Mouse (Mus musculus) embryonic facial prominence, embryonic 14.5 days (tissue): ENCODE data around the gene Wasf3. TPM values are rescaled to one million over a fixed set of nuclear protein-coding genes. Genes with fewer than 3 reads are reported as not detected.
A peak's percentile ranks its signal among the peaks of the same experiment; 100 is the strongest.
"Not testable (repeated sequence)": the region's sequence is repeated elsewhere in the genome, so short reads cannot be mapped to it uniquely, and the experiment has no call there.

Experiments used
- ATAC-seq: fragments of 200-750 bp; cut with Nextera tagmentation; 2 replicates; pipeline ENCODE4 v1.8.0; 2017; ENCODE audit warnings: low read depth, moderate number of reproducible peaks, moderate TSS enrichment
- DNase-seq: peaks from one replicate; pipeline ENCODE4 v3.0.0-alpha.2; 2015; ENCODE audit warnings: low spot score
- H3K27ac ChIP-seq: fragments of 300-500 bp; sonication (generic); replicated peaks from 2 replicates; pipeline ENCODE4 v1.5.1; 2014; ENCODE audit warnings: low read depth, mild to moderate bottlenecking, low read length, moderate library complexity
- H3K27me3 ChIP-seq: fragments of 300-500 bp; sonication (generic); replicated peaks from 2 replicates; pipeline ENCODE4 v1.6.1; 2014; ENCODE audit warnings: low read length; ENCODE audit not compliant: control insufficient read depth, insufficient read depth
- H3K36me3 ChIP-seq: fragments of 300-500 bp; sonication (generic); 2 replicates; pipeline ENCODE4 v1.6.1; 2014; ENCODE audit warnings: low read length, mixed read lengths; ENCODE audit not compliant: control insufficient read depth, insufficient read depth
- H3K4me1 ChIP-seq: fragments of 300-500 bp; sonication (generic); 2 replicates; pipeline ENCODE4 v1.6.1; 2014; ENCODE audit warnings: antibody characterized with exemption, low read length; ENCODE audit not compliant: control insufficient read depth, insufficient read depth
- H3K4me2 ChIP-seq: fragments of 300-500 bp; sonication (generic); 2 replicates; pipeline ENCODE4 v1.6.1; 2014; ENCODE audit warnings: low read depth, mild to moderate bottlenecking, low read length, moderate library complexity, mixed read lengths
- H3K4me3 ChIP-seq: fragments of 300-500 bp; sonication (generic); 2 replicates; pipeline ENCODE4 v1.5.1; 2014; ENCODE audit warnings: low read depth, mild to moderate bottlenecking, low read length
- H3K9ac ChIP-seq: fragments of 300-500 bp; sonication (generic); 2 replicates; pipeline ENCODE4 v1.6.1; 2014; ENCODE audit warnings: low read depth, mild to moderate bottlenecking, low read length, moderate library complexity, mixed read lengths
- H3K9me3 ChIP-seq: fragments of 300-500 bp; sonication (generic); 2 replicates; pipeline ENCODE4 v1.6.1; 2016; ENCODE audit warnings: low read length; ENCODE audit not compliant: control insufficient read depth
- WGBS: fragments of 180-500 bp; shearing (Covaris S2); extraction: QIAGEN DNeasy Blood & Tissue Kit; methylation state at CpG from one replicate; pipeline ENCODE4 v1.1.7; 2014; 5-methylcytosine and 5-hydroxymethylcytosine counted together
- polyA plus RNA-seq: library from polyadenylated mRNA; unstranded; fragments of >200 nt; fragmentation: Nextera tagmentation; extraction: Ambion mirVana; gene quantifications from 2 replicates; pipeline ENCODE4 v1.2.1, GENCODE M21; 2014

Gene Wasf3
- polyA plus RNA-seq, 1 experiment from 2014 or later, result 1.6 TPM

- Histone ChIP-seq H3K36me3 (no peaks in the 10 kb centered on the region), H3K27me3 (no peaks in the 10 kb centered on the region), H3K4me2 (no peak overlapping the region), H3K4me1 (no peaks in the 10 kb centered on the region), H3K9ac (no peak overlapping the region), H3K27ac (no peak overlapping the region), H3K9me3 (no peaks in the 10 kb centered on the region), H3K4me3 (no peak overlapping the region)
- 90% methylated on average over 9 of the region's 9 CpGs for WGBS
- no peak for DNase-seq
- ATAC-seq, result no peak
Observed at GRCm38 (mm10) chr5:146470821-146471220, 86.0 kb downstream of the Wasf3 start.

GRCm38 (mm10) chr5:146471311-146471710 is 86.5 kb downstream of the Wasf3 start:
- no peaks in the 10 kb centered on the region for H3K4me1 ChIP-seq
- H3K9ac ChIP-seq, result no peak overlapping the region
- no peaks in the 10 kb centered on the region for H3K27me3 ChIP-seq
- no peak overlapping the region for H3K4me2 ChIP-seq
- DNase-seq (no peak), ATAC-seq (no peak)
- no peak overlapping the region for H3K27ac ChIP-seq
- H3K4me3 ChIP-seq, result no peak overlapping the region
- no peaks in the 10 kb centered on the region for H3K9me3 ChIP-seq
- H3K36me3 ChIP-seq, result no peaks in the 10 kb centered on the region
- 85% methylated on average over 5 of the region's 5 CpGs for WGBS

- no peak for ATAC-seq
- Histone ChIP-seq H3K4me1 (no peaks in the 10 kb centered on the region), H3K27ac (no peak overlapping the region), H3K4me3 (no peak overlapping the region), H3K36me3 (no peaks in the 10 kb centered on the region), H3K9me3 (no peaks in the 10 kb centered on the region), H3K27me3 (no peaks in the 10 kb centered on the region), H3K9ac (no peak overlapping the region), H3K4me2 (no peak overlapping the region)
- 91% methylated on average over 12 of the region's 12 CpGs for WGBS
- no peak for DNase-seq
Observed at GRCm38 (mm10) chr5:146471821-146472220, 87.0 kb downstream of the Wasf3 start.

GRCm38 (mm10) chr5:146479564-146479963 is 94.8 kb downstream of the Wasf3 start:
- H3K27me3 ChIP-seq, ATAC-seq, H3K4me3 ChIP-seq, H3K27ac ChIP-seq, H3K9ac ChIP-seq, H3K4me1 ChIP-seq, H3K9me3 ChIP-seq, DNase-seq, H3K4me2 ChIP-seq, H3K36me3 ChIP-seq: not testable (repeated sequence)
- WGBS, result 13% methylated on average over 4 of the region's 4 CpGs

- H3K9me3 ChIP-seq, H3K4me1 ChIP-seq, H3K27ac ChIP-seq, H3K4me2 ChIP-seq, H3K36me3 ChIP-seq, H3K4me3 ChIP-seq, DNase-seq, H3K27me3 ChIP-seq, ATAC-seq, H3K9ac ChIP-seq: not testable (repeated sequence)
- 90% methylated on average over 2 of the region's 3 CpGs for WGBS
Observed at GRCm38 (mm10) chr5:146481665-146482064, 96.9 kb downstream of the Wasf3 start, which contains the start of gene Gm6408. Gene Gm6408 (plus strand): TSS chr5:146481965.

- H3K9me3 ChIP-seq, H3K4me2 ChIP-seq, H3K4me1 ChIP-seq, ATAC-seq, H3K27ac ChIP-seq, H3K27me3 ChIP-seq, H3K4me3 ChIP-seq, H3K36me3 ChIP-seq, H3K9ac ChIP-seq: not testable (repeated sequence)
- WGBS, result 14% methylated on average over 3 of the region's 4 CpGs
- peak; percentile 4 for DNase-seq
Observed at GRCm38 (mm10) chr5:146488959-146489358, 104.2 kb downstream of the Wasf3 start.

- not testable (repeated sequence) for H3K9me3 ChIP-seq, DNase-seq, H3K27me3 ChIP-seq, ATAC-seq, H3K27ac ChIP-seq, H3K36me3 ChIP-seq, H3K9ac ChIP-seq, H3K4me3 ChIP-seq, H3K4me2 ChIP-seq, H3K4me1 ChIP-seq
- WGBS, result no CpG with 5 or more reads among the region's 5 CpGs
Observed at GRCm38 (mm10) chr5:146491063-146491462, 106.3 kb downstream of the Wasf3 start, which contains the start of gene Gm6370. Gene Gm6370 (plus strand): TSS chr5:146491363.

GRCm38 (mm10) chr5:146502099-146502498 is 117.3 kb downstream of the Wasf3 start, which contains the start of gene 4930449I24Rik:
Gene 4930449I24Rik (plus strand): TSS chr5:146502399.
- not testable (repeated sequence) for ATAC-seq, H3K27ac ChIP-seq, H3K4me2 ChIP-seq, H3K9me3 ChIP-seq, H3K27me3 ChIP-seq, H3K36me3 ChIP-seq, DNase-seq, H3K9ac ChIP-seq, H3K4me1 ChIP-seq, H3K4me3 ChIP-seq
- no CpG with 5 or more reads among the region's 5 CpGs for WGBS

GRCm38 (mm10) chr5:146513823-146514222 is 129.0 kb downstream of the Wasf3 start, which contains the start of gene Gm3402:
Gene Gm3402 (plus strand): TSS chr5:146514123.
- H3K27ac ChIP-seq, H3K36me3 ChIP-seq, H3K4me1 ChIP-seq, H3K9me3 ChIP-seq, H3K4me2 ChIP-seq, DNase-seq, H3K4me3 ChIP-seq, ATAC-seq, H3K9ac ChIP-seq, H3K27me3 ChIP-seq: not testable (repeated sequence)
- no CpG with 5 or more reads among the region's 5 CpGs for WGBS
